Mouse (Mus musculus) brain, adult 2 months (tissue): ENCODE data around the gene Nfya.

Experiments used
- DNase-seq: peaks from one replicate; pipeline ENCODE4 v3.0.0; 2011; ENCODE audit warnings: low read depth, low spot score

Nfya gene

GRCm38 (mm10) chr17:48431054-48431453 lies 21.3 kb upstream of the Nfya start:
- DNase-seq, result no peak

GRCm38 (mm10) chr17:48430394-48430793 lies 20.7 kb upstream of the Nfya start:
- no peak for DNase-seq

- no peak for DNase-seq
Measured at GRCm38 (mm10) chr17:48427852-48428530, 18.3 kb upstream of the Nfya start.

GRCm38 (mm10) chr17:48426991-48427750 lies 17.5 kb upstream of the Nfya start:
- DNase-seq, result no peak

GRCm38 (mm10) chr17:48425823-48426612 lies 16.3 kb upstream of the Nfya start:
- no peak for DNase-seq

- DNase-seq, result no peak
Measured at GRCm38 (mm10) chr17:48424237-48424636, 14.5 kb upstream of the Nfya start.

- no peak for DNase-seq
Measured at GRCm38 (mm10) chr17:48419571-48419970, 9.9 kb upstream of the Nfya start.

GRCm38 (mm10) chr17:48418781-48419180 lies 9.1 kb upstream of the Nfya start:
- DNase-seq, result no peak

GRCm38 (mm10) chr17:48418174-48418573 lies 8.5 kb upstream of the Nfya start:
- peak; percentile 26 for DNase-seq

- DNase-seq, result no peak
Measured at GRCm38 (mm10) chr17:48417521-48417920, 7.8 kb upstream of the Nfya start.

GRCm38 (mm10) chr17:48416425-48417195 lies 6.9 kb upstream of the Nfya start:
- peak; percentile 70 for DNase-seq

GRCm38 (mm10) chr17:48416011-48416410 lies 6.3 kb upstream of the Nfya start:
- peak; percentile 90 for DNase-seq

- no peak for DNase-seq
Measured at GRCm38 (mm10) chr17:48411241-48411640, 1.5 kb upstream of the Nfya start.

- peak; percentile 67 for DNase-seq
Measured at GRCm38 (mm10) chr17:48410299-48410785, 636 bp upstream of the Nfya start.

GRCm38 (mm10) chr17:48408526-48409291 lies 997 bp downstream of the Nfya start:
- peak; percentile 83 for DNase-seq

- no peak for DNase-seq
Measured at GRCm38 (mm10) chr17:48407910-48408525, 1.7 kb downstream of the Nfya start.

GRCm38 (mm10) chr17:48407154-48407553 lies 2.6 kb downstream of the Nfya start:
- DNase-seq, result peak; percentile 72

- DNase-seq, result no peak
Measured at GRCm38 (mm10) chr17:48404706-48405105, 5.0 kb downstream of the Nfya start.

GRCm38 (mm10) chr17:48403848-48404247 lies 5.9 kb downstream of the Nfya start:
- no peak for DNase-seq

GRCm38 (mm10) chr17:48402751-48403150 lies 7.0 kb downstream of the Nfya start:
- no peak for DNase-seq
